Mouse (Mus musculus) heart, postnatal 0 days (tissue): ENCODE data around the gene Rbfox1.

ENCODE experiments used
- CTCF ChIP-seq: IDR thresholded peaks from 2 replicates; pipeline ENCODE4 v1.5.1; 2016; ENCODE audit warnings: antibody characterized with exemption, control low read depth, low read depth
- EP300 ChIP-seq: IDR thresholded peaks from 2 replicates; pipeline ENCODE4 v1.6.1; 2016; ENCODE audit warnings: antibody characterized with exemption, low read depth

DNA sequence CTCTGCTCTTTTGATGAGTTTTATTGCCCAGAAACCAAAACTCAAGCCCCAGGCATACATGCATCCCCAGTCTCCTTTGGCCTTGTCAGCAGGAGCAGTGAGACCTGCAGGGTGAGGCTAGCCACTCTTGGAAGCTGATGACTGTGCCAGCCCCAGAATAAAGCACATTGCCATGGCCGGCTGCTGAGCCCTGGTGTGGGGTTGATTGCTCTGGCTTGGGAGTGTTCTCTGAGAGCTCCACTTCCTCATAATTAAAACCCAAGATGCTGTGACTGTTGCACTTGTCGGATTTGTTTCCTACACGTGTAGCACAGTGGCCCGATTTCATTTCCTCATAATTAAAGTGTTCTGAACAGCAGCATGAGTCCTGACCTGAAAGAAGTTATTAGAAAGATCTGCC lies 72.3 kb downstream of the Rbfox1 start:
- no peak for TF ChIP-seq CTCF
- TF ChIP-seq EP300 = no peak
